Mouse (Mus musculus) urinary bladder, postnatal 10 days (tissue): Measurements from ENCODE around the gene Gse1.

ENCODE experiments used
- DNase-seq: peaks from one replicate; pipeline ENCODE4 v3.0.0; 2022; ENCODE audit warnings: low spot score

Gene Gse1

DNA sequence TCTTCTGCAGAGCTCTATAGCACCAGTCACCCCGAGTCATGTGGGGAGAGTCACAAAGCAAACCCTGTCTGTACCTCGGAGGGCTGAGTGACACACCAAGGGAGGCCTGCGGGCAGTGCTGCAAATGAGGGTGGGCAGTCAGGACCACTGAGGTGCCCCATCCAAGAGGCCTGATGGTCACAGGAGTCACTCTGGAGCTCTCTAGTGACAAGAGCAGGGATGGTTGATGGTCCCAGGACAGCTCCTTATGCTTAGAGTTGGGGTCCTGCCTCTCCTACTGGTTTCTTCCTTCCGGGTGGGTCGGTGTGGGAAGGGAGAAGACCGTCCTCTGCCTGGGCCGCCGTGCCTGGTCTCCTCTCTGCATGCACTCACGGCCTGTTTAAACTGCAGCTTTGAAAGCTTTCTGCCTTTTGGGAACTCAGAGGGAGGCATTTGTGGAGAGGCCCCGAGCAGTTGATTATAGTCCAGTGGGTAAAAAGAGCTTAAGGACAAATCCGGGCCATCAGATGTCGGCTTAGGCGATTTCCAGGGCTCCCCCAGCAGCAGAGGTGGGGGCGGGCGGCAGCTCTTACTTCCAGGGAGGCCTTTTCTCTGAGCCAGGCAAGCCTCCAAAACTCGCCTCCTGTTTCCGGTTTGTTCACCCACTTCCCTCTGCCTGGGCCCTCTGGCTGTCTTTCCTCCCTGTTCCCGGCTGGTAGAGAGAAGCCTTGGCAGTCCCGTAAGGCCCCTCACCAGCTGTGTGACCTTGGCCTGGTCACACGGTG lies 198.5 kb downstream of the Gse1 start:
- DNase-seq = no peak

DNA sequence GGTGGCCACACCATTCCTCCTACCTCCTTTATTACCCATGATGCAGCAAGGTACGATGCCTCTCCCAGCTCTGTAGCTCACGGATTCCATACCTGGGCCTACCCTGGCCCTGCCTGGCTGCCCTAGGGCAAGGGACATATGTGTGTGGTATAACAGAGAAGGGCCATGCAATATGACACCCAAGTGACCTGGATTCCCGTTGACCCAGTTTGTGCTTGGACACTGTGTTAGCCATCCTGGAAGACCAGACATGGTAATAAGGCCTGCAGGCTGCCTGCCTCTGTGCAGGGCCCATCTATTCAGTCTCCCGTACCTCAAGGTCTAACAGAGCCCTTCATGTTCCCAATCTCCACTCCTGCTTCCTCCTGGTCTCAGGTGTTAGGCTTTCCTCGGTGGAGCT lies 200.2 kb downstream of the Gse1 start:
- DNase-seq = no peak

DNA sequence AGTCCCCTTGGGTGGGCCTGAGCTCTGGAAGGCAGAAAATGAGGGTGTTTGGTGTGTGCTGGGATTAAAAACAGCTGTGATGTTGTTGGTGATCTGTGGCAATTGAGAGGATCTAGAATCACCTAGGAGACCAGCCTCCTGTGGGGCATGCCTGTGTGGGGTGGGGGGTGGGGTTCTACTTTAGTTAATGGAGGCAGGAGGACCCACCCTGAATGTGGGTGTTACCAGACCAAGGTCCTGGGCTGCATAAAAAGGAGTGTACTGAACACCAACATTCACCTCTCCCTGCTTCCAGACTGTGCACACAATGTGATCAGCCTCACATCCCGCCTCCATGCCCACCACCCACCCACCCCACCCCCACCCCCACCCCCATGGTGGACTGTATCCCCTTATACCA lies 200.9 kb downstream of the Gse1 start:
- DNase-seq = no peak

DNA sequence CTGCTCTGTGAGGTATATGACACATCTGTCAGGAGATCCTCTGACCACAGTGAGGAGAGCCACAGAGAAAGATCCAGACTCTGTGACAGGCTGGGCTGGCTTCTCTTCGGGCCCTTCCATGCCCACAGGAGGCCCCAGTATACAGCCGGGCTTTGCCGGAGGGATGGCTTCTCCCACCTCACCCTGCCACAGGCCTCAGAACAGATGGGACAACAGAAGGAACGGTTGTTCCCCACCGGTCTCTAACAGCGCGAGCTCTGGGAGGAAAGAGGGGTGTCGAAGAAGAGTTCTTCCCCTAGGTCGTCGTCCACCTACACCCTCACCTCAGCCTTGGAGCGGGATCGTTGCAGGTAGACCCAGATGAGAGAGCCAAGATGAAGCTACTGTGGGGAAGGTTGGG lies 202.8 kb downstream of the Gse1 start:
- no peak for DNase-seq

DNA sequence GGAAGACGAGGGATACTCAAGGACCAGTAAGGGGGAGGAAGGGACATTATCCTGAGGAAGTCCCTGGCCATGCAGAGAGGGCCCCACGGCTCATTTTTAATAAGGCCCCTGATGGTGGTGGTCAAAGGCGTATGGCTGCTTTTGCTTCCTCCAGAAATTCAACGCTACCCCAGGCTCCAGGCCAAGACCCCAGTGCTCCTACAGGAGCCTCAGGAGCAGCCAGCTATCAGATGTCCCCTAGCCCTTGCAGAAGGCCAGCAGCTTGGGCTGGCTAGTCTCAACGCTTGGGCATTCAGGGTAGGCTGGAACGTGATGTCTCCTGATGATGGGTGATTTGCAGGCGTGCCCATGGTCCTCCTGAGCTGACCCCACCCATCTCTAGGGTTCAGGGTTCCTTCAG lies 204.2 kb downstream of the Gse1 start:
- DNase-seq = no peak

DNA sequence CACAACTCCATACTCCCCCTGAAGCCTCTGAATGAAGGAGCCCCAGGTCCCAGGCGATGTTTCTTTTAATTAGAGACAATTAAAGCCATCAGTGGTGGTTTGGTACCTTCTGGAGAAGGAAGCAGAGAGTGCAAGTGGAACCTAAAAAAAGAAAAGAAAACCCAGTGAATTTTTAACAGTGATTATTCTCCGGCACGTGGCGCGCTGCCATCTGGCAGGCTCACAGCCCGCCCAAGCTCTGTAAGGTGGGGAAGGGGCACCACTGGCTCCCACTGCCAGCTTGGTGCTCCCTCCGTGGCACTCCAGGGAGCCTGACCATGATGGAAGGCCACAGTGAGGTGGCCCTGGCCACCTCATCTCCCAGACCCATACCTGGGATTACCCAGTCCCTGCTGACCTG lies 204.9 kb downstream of the Gse1 start:
- DNase-seq = no peak

DNA sequence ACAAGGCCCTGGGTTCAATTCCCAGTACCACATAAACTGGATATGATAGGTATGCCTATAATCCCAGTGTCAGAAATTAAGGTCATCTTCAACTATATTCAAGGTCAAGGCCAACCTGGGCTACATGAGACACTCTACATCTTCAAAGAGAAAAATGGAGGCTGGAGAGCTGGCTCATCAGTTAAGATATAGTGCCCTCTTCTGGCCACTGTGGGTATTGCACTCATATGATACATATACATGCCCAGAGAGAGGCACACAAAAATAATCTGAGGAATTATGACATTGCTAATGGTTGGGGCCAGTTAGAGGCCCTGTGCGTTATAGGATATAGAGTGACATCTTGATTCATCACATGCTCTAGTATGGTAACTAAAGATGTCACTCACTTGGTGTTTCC lies 205.5 kb downstream of the Gse1 start:
- no peak for DNase-seq

DNA sequence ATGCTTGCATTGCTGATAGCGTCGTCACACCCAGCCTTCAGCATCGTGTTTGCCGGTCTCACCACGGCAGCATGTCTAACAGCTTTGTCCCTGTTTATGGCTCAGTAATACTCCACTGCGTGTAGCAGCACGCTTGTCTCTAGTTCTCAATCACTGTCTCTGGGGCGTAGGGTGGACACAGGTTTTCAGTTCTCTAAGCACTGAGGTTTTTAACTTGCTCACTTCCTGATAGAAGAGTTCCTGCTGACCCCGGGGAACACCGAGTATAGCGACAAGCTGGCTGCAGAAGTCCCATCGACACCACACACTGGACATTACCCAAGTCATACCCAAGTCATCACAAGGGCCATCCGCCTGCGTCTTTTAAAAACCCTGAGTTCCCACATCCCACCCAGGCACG lies 207.5 kb downstream of the Gse1 start:
- no peak for DNase-seq

DNA sequence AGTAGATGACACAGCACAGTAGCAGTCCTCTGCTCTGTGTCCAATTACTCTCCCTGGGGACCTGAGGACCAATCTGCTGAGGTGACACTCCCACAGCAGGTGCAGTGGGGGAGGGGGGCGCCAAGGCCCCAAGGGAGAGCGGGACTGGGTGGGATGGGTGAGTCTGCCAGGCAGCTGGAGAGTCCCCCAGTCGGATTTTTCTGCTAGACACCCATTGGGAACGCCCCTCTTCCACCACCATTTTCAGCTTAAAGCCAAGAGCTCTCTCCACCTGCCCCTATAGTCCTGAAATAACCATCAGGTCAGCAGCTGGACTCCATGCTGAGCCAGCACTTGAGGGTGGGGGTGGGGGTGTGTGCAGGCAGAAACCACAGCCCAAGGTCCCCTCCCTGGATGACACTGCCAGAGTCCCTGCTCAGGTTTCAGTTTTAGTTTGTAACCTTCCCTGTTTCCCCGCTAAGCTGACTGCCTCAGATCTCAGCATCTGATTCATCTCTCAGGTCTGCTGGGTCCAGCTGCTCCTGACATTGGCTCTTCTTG lies 208.3 kb downstream of the Gse1 start:
- no peak for DNase-seq

DNA sequence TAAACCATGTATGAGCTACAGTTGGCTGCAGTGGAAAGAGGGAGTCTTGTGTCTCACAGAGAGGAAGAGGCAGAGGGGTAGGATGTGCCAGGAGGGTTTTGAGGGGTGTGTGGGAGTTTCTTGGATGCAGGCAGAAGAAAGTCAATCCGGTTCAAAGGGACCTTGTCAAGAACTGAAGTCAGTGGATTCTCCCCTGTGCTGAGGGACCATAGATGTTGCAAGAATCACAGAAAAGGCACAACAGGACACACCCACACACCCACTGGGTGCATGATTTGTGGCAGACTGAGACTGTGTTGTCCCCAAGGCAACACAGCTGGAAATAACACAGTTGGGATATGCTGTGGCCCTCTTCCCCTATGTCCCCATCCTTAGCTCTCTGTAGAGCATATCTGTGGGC lies 209.0 kb downstream of the Gse1 start:
- no peak for DNase-seq

DNA sequence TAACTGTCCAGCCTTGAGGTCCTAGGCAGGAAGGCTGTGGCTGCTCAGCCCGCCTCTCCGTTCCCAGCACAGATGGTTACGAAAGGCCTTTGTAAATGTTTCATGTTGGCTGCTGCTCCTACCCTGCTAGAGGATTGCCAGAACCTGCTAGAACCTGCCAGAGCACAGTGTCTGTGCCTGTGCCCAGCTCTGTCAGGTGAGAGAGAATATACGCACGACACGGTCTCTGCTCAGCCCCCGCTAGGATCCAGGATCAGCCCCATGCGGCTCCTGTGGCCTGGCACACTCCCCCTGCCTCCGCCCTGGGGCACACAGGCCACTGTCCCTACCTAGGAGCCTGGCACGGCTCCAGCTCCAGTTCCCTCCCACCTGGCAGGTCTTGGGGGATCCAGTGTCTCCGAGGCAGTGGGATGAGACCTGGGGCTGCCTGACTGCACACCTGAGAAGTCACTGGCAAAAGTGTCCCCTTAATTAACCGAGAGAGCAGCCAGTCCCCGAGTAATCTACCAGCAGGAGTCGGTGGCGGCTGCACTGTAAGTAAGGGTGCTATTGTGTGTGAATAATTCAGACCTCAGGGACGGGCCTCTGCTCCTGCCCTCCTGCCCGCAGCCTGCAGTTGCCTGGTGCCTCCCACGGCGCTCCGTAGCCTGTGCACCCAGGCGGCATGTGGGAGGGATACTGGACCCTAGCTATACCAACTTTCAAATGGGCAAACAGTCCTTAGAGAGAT lies 209.6 kb downstream of the Gse1 start:
- no peak for DNase-seq

DNA sequence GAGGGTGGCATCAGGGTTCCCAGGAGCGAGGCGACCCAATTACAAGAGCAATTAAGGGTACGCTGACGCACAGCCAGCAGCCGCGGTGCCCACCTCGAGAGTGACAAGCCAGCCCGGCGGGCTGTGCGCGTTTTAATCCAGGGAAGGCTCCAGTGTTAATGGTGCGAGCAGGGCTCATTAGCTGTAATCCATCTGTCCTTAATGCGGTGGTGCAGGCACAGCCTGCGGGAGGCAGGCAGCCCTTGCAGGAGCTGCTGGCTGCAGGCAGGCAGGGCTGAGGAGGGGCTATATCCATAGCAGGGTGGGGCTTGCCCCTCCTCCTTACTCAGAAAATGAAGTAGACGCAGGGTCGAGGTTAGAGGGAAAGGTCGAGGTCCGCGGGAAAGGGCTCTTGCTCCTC lies 211.1 kb downstream of the Gse1 start:
- DNase-seq = no peak

DNA sequence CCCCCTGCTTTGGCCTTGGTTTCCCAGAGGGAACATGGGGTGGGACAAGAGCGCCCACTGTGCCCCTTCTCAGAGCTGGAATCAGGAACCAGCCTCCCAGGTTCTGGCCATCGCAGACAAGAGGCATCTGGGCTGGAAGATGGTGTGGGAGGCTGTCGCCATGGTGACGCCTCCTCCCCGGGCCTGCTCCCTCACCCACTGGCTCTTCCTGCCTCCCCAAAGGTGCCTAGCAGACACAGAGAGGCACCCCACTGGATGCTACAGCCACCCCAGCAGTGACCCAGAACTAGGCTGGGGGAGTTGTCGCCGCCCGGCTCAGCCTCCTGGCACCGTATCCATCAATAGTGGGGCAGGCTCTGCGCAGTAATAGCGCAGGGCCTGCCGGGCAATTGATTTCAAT lies 212.5 kb downstream of the Gse1 start:
- DNase-seq = no peak

DNA sequence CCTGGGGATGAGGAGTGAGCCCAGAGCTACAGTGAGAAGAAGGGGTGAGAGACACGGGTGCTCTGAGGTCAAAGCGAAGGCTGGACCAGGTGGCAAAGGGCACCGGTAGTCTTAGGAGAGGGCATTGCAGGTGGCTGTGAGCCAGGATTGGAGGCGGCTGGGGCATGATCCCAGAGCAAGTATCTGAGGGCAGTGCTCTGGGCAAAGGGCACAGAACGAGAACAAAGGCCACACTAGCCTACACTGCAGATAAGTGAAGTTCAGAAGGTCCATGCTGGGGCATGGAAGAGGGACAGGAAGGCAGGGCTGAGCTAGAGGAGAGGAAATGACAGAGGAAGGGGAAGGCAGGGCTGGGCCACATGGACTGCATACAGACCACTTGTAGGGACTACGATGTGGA lies 213.4 kb downstream of the Gse1 start:
- no peak for DNase-seq

DNA sequence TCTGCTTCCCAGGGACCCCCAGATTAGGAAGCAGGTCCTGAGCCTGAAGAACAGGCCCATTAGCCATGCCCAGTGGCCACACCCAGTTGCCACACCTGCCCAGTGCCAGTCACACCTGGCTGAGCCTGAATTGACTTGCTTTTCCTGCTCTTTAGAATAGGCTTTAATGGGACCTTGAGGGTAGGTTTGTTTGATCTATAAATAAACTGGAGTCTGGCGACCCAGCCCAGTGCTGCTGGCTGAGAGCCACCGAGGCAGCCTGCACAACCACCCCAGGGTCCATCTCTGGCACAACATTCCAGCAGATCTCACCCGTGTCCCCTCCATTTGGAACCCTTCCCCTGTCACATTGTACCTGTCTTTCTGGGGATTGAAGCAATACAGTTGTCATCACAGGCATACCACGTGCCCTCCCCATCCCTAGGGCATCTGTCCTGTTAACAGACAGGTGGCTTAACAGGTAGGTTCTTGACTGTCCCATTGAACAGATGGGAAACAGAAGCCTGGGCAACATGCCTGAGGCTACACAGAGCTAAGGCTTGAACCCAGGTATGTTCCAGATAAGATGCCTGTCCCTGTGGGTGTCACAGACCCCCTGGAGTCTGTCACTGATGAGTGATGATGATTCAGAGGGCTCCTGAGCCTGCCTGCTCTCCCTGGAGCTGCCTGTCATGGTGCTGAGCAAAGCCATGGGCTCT lies 214.2 kb downstream of the Gse1 start:
- no peak for DNase-seq

DNA sequence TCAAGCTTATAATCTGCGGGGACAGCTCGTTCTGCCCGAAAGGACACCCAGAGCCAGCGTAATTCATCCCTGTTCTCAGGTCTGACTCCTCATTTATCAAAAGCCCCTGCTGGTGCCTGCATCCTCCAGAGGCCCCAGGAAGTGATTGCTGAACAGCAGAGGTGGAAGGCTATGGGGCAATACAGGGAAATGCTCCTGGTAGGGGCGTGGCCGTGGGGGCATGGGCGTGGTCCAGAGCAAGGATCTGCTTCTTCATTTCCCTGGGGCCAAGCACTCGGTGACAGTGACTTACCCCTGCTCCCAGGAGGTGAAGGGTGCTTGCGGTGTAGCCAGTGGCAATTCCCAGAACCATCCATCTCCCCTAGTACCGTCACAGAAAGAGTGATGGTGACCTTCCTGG lies 217.0 kb downstream of the Gse1 start:
- no peak for DNase-seq

DNA sequence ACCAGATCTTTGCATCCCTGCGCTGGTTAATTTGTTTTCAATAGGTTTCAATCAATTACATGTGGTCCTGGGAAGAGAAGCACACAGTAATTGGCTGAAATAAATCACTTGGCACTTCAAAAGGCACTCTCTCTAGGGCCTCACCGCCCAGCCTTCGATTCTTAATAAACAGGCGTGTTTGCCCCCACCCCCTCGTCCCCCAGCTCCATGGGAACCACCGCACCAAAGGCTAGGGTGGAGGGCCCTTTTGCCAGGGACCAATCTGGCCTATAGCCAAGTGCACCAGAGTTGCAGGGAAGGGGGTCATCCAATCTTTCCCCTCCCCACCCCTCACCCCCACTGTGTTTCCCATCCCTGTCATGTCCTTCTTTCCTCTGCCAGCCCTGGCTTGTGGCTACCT lies 219.9 kb downstream of the Gse1 start:
- DNase-seq = no peak

DNA sequence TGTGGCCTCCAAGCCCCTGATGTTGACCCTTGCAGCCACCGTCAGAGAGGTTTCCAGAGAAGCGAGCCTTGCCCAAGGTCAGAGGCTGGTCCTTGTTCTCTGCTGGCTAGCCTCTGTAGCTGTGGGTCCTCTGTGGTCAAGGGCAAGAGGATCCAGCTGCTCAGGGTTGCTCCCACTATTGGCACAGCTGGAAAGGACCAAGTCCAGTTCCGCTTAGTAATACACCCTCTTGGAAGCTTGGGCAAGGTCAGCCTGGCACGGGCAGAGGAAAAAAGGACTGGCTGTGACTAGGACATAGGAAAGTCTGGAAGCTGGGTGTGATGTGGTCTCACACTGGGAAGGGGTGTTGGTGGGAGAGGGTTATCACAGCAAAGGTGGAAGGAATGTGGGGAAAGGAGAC lies 220.9 kb downstream of the Gse1 start:
- no peak for DNase-seq

DNA sequence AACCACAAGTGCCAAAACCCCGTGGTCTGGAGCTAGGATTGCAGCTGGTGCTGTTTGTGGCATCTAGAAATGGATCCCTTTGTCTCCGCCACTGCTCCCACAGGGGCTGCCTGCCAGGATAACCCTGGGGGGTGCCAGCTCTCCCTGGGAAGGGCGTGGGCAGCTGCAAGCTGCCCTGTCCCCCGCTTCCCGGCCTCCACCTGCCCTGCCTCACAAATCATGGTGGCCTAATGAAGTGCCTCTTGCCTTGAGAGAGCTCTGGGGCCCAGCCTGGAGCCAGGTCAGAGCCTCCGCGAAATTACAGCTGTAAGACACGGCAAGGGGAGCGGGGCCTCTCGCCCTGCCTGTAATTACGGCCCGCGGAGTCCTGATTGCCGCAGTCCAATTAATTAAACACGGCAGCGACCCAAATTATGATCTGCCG lies 221.4 kb downstream of the Gse1 start:
- no peak for DNase-seq

DNA sequence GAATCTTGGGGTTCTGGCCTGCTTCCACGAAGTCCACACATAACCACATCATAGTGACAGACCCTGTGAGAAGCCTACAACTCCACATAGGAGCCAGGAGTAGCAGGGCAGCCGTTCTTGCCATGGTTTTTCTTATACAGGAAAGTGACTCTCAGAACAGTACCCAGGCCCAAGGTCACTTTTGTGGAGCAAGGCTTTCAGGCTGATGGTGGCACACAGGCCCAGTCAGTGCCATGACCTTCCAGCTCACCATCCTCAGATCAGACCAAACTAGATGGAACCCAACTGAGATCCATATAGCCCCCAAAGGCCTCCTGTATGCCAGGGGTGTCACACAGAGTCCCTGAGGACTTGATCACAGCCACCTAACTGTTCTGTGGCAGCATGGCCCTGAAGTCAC lies 223.9 kb downstream of the Gse1 start:
- no peak for DNase-seq

DNA sequence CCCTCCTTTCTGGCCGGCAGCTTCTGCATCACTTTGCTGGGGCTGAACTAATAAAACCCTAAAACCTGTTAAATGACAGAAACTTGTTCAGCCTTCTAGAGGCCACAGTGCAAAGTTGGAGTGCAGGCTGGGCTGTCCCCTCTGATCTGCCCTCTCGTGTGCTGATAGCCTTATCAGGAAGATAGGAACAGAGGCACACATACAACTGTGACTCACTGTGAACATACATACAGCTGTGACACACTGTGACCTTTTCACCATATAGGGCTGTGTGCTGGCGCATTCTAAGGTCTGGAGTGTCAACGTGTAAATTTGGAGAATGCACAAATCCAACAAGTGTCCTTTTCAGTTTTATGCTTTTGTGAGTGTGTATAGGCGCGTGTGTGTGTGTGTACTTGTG lies 226.1 kb downstream of the Gse1 start:
- no peak for DNase-seq

DNA sequence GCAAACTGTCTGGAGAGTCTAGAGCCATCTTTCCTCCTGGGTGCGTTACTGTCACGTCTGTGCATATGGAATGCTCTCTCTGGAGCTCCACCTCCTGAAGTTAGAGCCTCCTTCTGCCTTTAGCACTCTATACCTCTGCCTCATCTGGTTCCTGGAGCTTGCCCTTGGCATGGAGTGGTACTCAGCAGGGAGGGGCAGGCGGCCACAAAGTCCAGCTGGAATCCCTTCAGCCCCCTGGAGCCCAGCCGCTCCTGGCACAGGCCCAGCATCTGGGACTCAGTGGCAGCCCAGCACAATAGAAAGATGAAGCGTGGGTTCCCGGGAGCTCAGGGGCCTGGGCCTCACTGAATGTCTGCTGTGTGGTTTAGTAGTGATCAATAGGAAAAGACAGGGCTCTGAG lies 232.1 kb downstream of the Gse1 start:
- DNase-seq = no peak

DNA sequence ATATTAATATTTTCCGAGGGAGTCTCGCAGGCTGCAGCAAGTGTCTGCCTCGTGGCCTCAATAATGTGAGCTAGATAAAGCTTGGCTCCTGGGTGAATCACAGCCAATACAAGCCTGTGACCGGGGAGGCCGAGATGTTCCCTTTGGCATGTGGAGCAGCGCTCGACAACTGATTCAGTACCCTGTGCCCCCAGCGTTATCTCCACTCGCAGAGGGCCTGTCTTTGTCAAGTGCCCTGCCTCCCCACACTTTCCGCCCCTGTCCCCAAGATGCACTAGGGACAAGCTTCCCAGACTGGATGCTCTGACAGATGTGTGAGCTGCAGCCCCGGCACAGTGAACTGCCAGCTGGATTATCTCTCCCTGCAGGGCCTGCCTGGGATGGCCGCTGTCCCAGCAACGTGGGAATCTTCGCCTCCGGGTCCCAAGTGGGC lies 233.9 kb downstream of the Gse1 start:
- no peak for DNase-seq
